Mouse (Mus musculus): ENCODE measurements at regions not wholly inside any gene's neighbourhood (a gene's known extent, or its start where the extent isn't known, plus 50 kb on each side); places are given as distances from the start of the nearest gene placed in this dataset.

- H3K9me3 ChIP-seq (replicated peaks; ENCODE audit: control insufficient read depth, low read length), result no peaks in the 10 kb centered on the region
- H3K4me1 ChIP-seq (ENCODE audit: control insufficient read depth, low read depth, low read length), result no peaks in the 10 kb centered on the region
- no peak overlapping the region for H3K9ac ChIP-seq (ENCODE audit: low read depth, low read length)
- H3K4me2 ChIP-seq (ENCODE audit: low read depth, low read length), result no peak overlapping the region
- no peak overlapping the region for H3K4me3 ChIP-seq (ENCODE audit: low read depth, low read length)
- ATAC-seq (ENCODE audit: low read depth), result no peak
- 57% methylated on average over 5 of the region's 5 CpGs for whole genome bisulfite sequencing (ENCODE audit: insufficient replicate concordance)
- no peaks in the 10 kb centered on the region for H3K36me3 ChIP-seq (ENCODE audit: control insufficient read depth, insufficient read depth)
- no peaks in the 10 kb centered on the region for H3K27me3 ChIP-seq (ENCODE audit: control insufficient read depth, insufficient read depth, low read depth, low read length)
- no peak overlapping the region for H3K27ac ChIP-seq (ENCODE audit: low read length)
Observed at GRCm38 (mm10) chr3:52832421-52832820, 184.6 kb downstream of the Cog6 start.

GRCm38 (mm10) chr3:52831986-52832385, 185.1 kb downstream of the Cog6 start:
- Histone ChIP-seq H3K4me1 (ENCODE audit: control insufficient read depth, low read depth, low read length) (no peaks in the 10 kb centered on the region), H3K36me3 (ENCODE audit: control insufficient read depth, insufficient read depth) (no peaks in the 10 kb centered on the region), H3K9me3 (replicated peaks; ENCODE audit: control insufficient read depth, low read length) (no peaks in the 10 kb centered on the region), H3K27ac (ENCODE audit: low read length) (no peak overlapping the region), H3K4me2 (ENCODE audit: low read depth, low read length) (no peak overlapping the region), H3K27me3 (ENCODE audit: control insufficient read depth, insufficient read depth, low read depth, low read length) (no peaks in the 10 kb centered on the region), H3K4me3 (ENCODE audit: low read depth, low read length) (no peak overlapping the region), H3K9ac (ENCODE audit: low read depth, low read length) (no peak overlapping the region)
- ATAC-seq (ENCODE audit: low read depth), result no peak
- WGBS (ENCODE audit: insufficient replicate concordance), result 46% methylated on average over 1 of the region's 1 CpGs

GRCm38 (mm10) chr3:52830101-52830500, 186.9 kb downstream of the Cog6 start:
- WGBS (ENCODE audit: insufficient replicate concordance), result 52% methylated on average over 3 of the region's 3 CpGs
- Histone ChIP-seq H3K4me3 (ENCODE audit: low read depth, low read length) (no peak overlapping the region), H3K27me3 (ENCODE audit: control insufficient read depth, insufficient read depth, low read depth, low read length) (no peaks in the 10 kb centered on the region), H3K9ac (ENCODE audit: low read depth, low read length) (no peak overlapping the region), H3K4me2 (ENCODE audit: low read depth, low read length) (no peak overlapping the region), H3K36me3 (ENCODE audit: control insufficient read depth, insufficient read depth) (no peaks in the 10 kb centered on the region), H3K4me1 (ENCODE audit: control insufficient read depth, low read depth, low read length) (no peaks in the 10 kb centered on the region), H3K27ac (ENCODE audit: low read length) (no peak overlapping the region), H3K9me3 (replicated peaks; ENCODE audit: control insufficient read depth, low read length) (no peaks in the 10 kb centered on the region)
- no peak for ATAC-seq (ENCODE audit: low read depth)

GRCm38 (mm10) chr3:52829069-52829468, 188.0 kb downstream of the Cog6 start:
- WGBS (ENCODE audit: insufficient replicate concordance), result 74% methylated on average over 6 of the region's 6 CpGs
- no peaks in the 10 kb centered on the region for H3K36me3 ChIP-seq (ENCODE audit: control insufficient read depth, insufficient read depth)
- no peak for ATAC-seq (ENCODE audit: low read depth)
- no peak overlapping the region for H3K9ac ChIP-seq (ENCODE audit: low read depth, low read length)
- H3K27ac ChIP-seq (ENCODE audit: low read length), result no peak overlapping the region
- no peak overlapping the region for H3K4me2 ChIP-seq (ENCODE audit: low read depth, low read length)
- no peak overlapping the region for H3K4me3 ChIP-seq (ENCODE audit: low read depth, low read length)
- no peaks in the 10 kb centered on the region for H3K9me3 ChIP-seq (replicated peaks; ENCODE audit: control insufficient read depth, low read length)
- no peaks in the 10 kb centered on the region for H3K27me3 ChIP-seq (ENCODE audit: control insufficient read depth, insufficient read depth, low read depth, low read length)
- H3K4me1 ChIP-seq (ENCODE audit: control insufficient read depth, low read depth, low read length), result no peaks in the 10 kb centered on the region

- 18% methylated on average over 4 of the region's 4 CpGs for WGBS (ENCODE audit: insufficient replicate concordance)
- no peak overlapping the region for H3K4me3 ChIP-seq (ENCODE audit: low read depth, low read length)
- H3K4me1 ChIP-seq (ENCODE audit: control insufficient read depth, low read depth, low read length), result no peaks in the 10 kb centered on the region
- H3K4me2 ChIP-seq (ENCODE audit: low read depth, low read length), result no peak overlapping the region
- no peak overlapping the region for H3K9ac ChIP-seq (ENCODE audit: low read depth, low read length)
- H3K27me3 ChIP-seq (ENCODE audit: control insufficient read depth, insufficient read depth, low read depth, low read length), result no peaks in the 10 kb centered on the region
- ATAC-seq (ENCODE audit: low read depth), result no peak
- no peaks in the 10 kb centered on the region for H3K36me3 ChIP-seq (ENCODE audit: control insufficient read depth, insufficient read depth)
- no peak overlapping the region for H3K27ac ChIP-seq (ENCODE audit: low read length)
- H3K9me3 ChIP-seq (replicated peaks; ENCODE audit: control insufficient read depth, low read length), result no peaks in the 10 kb centered on the region
Observed at GRCm38 (mm10) chr3:52828473-52828872, 188.6 kb downstream of the Cog6 start.

GRCm38 (mm10) chr3:52822848-52823247, 194.2 kb downstream of the Cog6 start:
- Histone ChIP-seq H3K27me3 (ENCODE audit: control insufficient read depth, insufficient read depth, low read depth, low read length) (no peaks in the 10 kb centered on the region), H3K27ac (ENCODE audit: low read length) (no peak overlapping the region), H3K36me3 (ENCODE audit: control insufficient read depth, insufficient read depth) (no peaks in the 10 kb centered on the region), H3K4me1 (ENCODE audit: control insufficient read depth, low read depth, low read length) (no peaks in the 10 kb centered on the region), H3K9me3 (replicated peaks; ENCODE audit: control insufficient read depth, low read length) (no peaks in the 10 kb centered on the region), H3K4me3 (ENCODE audit: low read depth, low read length) (no peak overlapping the region), H3K4me2 (ENCODE audit: low read depth, low read length) (no peak overlapping the region), H3K9ac (ENCODE audit: low read depth, low read length) (no peak overlapping the region)
- ATAC-seq (ENCODE audit: low read depth), result no peak
- WGBS (ENCODE audit: insufficient replicate concordance), result 76% methylated on average over 5 of the region's 5 CpGs

- no peak overlapping the region for H3K9ac ChIP-seq (ENCODE audit: low read depth, low read length)
- H3K4me3 ChIP-seq (ENCODE audit: low read depth, low read length), result no peak overlapping the region
- H3K4me2 ChIP-seq (ENCODE audit: low read depth, low read length), result no peak overlapping the region
- no peaks in the 10 kb centered on the region for H3K27me3 ChIP-seq (ENCODE audit: control insufficient read depth, insufficient read depth, low read depth, low read length)
- H3K9me3 ChIP-seq (replicated peaks; ENCODE audit: control insufficient read depth, low read length), result no peaks in the 10 kb centered on the region
- H3K36me3 ChIP-seq (ENCODE audit: control insufficient read depth, insufficient read depth), result no peaks in the 10 kb centered on the region
- H3K4me1 ChIP-seq (ENCODE audit: control insufficient read depth, low read depth, low read length), result no peaks in the 10 kb centered on the region
- WGBS (ENCODE audit: insufficient replicate concordance), result 53% methylated on average over 5 of the region's 5 CpGs
- ATAC-seq (ENCODE audit: low read depth), result no peak
- H3K27ac ChIP-seq (ENCODE audit: low read length), result no peak overlapping the region
Observed at GRCm38 (mm10) chr3:52821450-52821849, 195.6 kb downstream of the Cog6 start.

GRCm38 (mm10) chr3:52818401-52818800, 198.6 kb downstream of the Cog6 start:
- Histone ChIP-seq H3K4me1 (ENCODE audit: control insufficient read depth, low read depth, low read length) (no peaks in the 10 kb centered on the region), H3K9ac (ENCODE audit: low read depth, low read length) (no peak overlapping the region), H3K4me2 (ENCODE audit: low read depth, low read length) (no peak overlapping the region), H3K27me3 (ENCODE audit: control insufficient read depth, insufficient read depth, low read depth, low read length) (no peaks in the 10 kb centered on the region), H3K9me3 (replicated peaks; ENCODE audit: control insufficient read depth, low read length) (no peaks in the 10 kb centered on the region), H3K36me3 (ENCODE audit: control insufficient read depth, insufficient read depth) (no peaks in the 10 kb centered on the region), H3K27ac (ENCODE audit: low read length) (no peak overlapping the region), H3K4me3 (ENCODE audit: low read depth, low read length) (no peak overlapping the region)
- 64% methylated on average over 4 of the region's 4 CpGs for WGBS (ENCODE audit: insufficient replicate concordance)
- ATAC-seq (ENCODE audit: low read depth), result no peak

GRCm38 (mm10) chr3:52817416-52817815, 199.6 kb downstream of the Cog6 start:
- Histone ChIP-seq H3K36me3 (ENCODE audit: control insufficient read depth, insufficient read depth) (no peaks in the 10 kb centered on the region), H3K4me3 (ENCODE audit: low read depth, low read length) (no peak overlapping the region), H3K27me3 (ENCODE audit: control insufficient read depth, insufficient read depth, low read depth, low read length) (no peaks in the 10 kb centered on the region), H3K9me3 (replicated peaks; ENCODE audit: control insufficient read depth, low read length) (no peaks in the 10 kb centered on the region), H3K4me1 (ENCODE audit: control insufficient read depth, low read depth, low read length) (no peaks in the 10 kb centered on the region), H3K4me2 (ENCODE audit: low read depth, low read length) (no peak overlapping the region), H3K9ac (ENCODE audit: low read depth, low read length) (no peak overlapping the region), H3K27ac (ENCODE audit: low read length) (no peak overlapping the region)
- no peak for ATAC-seq (ENCODE audit: low read depth)
- WGBS (ENCODE audit: insufficient replicate concordance), result 51% methylated on average over 6 of the region's 6 CpGs

GRCm38 (mm10) chr3:52815497-52815896, 201.5 kb downstream of the Cog6 start:
- Histone ChIP-seq H3K4me1 (ENCODE audit: control insufficient read depth, low read depth, low read length) (no peaks in the 10 kb centered on the region), H3K4me3 (ENCODE audit: low read depth, low read length) (no peak overlapping the region), H3K9ac (ENCODE audit: low read depth, low read length) (no peak overlapping the region), H3K27me3 (ENCODE audit: control insufficient read depth, insufficient read depth, low read depth, low read length) (no peaks in the 10 kb centered on the region), H3K9me3 (replicated peaks; ENCODE audit: control insufficient read depth, low read length) (no peaks in the 10 kb centered on the region), H3K4me2 (ENCODE audit: low read depth, low read length) (no peak overlapping the region), H3K27ac (ENCODE audit: low read length) (no peak overlapping the region), H3K36me3 (ENCODE audit: control insufficient read depth, insufficient read depth) (no peaks in the 10 kb centered on the region)
- 68% methylated on average over 7 of the region's 7 CpGs for WGBS (ENCODE audit: insufficient replicate concordance)
- ATAC-seq (ENCODE audit: low read depth), result no peak
